In the genomic region with DNA sequence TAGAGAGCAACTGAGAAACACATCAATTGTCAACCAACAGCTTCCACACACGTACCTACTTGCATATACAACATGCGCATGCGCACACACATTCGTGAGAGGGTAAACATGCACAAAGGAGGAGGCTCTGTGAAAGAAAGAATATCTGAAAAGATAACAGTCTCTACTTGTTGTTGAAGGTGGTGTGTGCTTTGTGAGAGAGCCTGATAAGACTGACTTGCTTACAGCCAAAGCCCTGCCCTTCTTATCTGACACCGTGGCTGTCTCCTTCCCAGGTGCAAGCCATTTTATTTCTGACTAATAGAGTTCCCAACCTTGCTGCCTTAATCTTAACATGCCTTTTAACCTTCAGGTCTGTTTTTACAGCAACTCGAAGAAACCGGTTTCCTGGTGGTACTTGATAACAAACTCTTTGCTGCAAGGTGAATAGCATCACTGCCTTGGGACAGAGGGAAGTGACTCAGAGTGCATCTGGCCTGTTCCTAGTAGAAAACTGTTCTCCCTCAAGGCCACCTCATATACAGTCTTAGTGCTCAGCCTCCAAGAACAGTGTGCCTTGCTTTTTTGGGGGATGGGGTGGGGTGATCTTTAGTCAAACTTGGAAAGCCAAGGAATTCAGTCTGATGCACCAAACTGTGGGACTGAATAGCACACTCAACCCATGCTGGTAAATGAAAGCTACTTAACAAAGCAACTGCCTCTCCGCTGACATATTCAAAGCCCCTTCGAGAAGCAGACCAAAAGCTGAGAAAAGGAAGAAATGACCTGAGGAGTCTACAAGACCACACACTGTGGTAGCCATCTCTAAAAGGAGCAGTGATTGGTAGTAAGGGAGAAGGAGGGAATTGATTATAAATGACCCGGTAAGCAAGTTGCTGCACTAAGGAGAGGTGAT, we compare ENCODE assay signal across 9 mouse cellular contexts. TPM values are rescaled to one million over a fixed set of nuclear protein-coding genes. Genes with fewer than 3 reads are reported as not detected.
DNase-seq lines count a peak whose midpoint lies in the region; ATAC-seq and TF ChIP-seq lines count a peak whose summit lies in the region.
"Had no signal": no experiment of that assay in that cellular context is flagged by ENCODE, and none has a peak within 500 bp of the region (broad histone marks: within the 10 kb centered on the region; RNA-seq: fewer than 3 reads in every experiment).

No protein-coding gene starts in this region.

- no peak for DNase-seq in ES-E14 (ENCODE audit: low read depth, low spot score)
- peak; percentile 67 for DNase-seq in liver, embryonic 13.5 days
- no peak for DNase-seq in ovary, adult 18-20 months (ENCODE audit: low spot score)
- no peak for DNase-seq in cerebellum, adult 2 months
- no peak for DNase-seq in gastrocnemius, adult 2 months
- DNase-seq: heart, postnatal 4 days had no signal

- TF ChIP-seq CTCF in ES-Bruce4 (IDR thresholded peaks at IDR 0.05; ENCODE audit: low read depth, low read length) = no peak
- TF ChIP-seq CTCF in cerebellum, adult 2 months (IDR thresholded peaks at IDR 0.05; ENCODE audit: borderline replicate concordance, insufficient read depth, low read depth, low read length) = no peak
- no peak for TF ChIP-seq CTCF in gastrocnemius, adult 2 months (IDR thresholded peaks at IDR 0.05)

- H3K4me3 ChIP-seq in ES-Bruce4 (ENCODE audit: low read depth, low read length) = no peak overlapping the region
- H3K4me3 ChIP-seq in ES-E14 (ENCODE audit: insufficient read depth in 1 of 2, low read depth in 1 of 2, low read length in 2 of 2, poor library complexity in 1 of 2, severe bottlenecking in 1 of 2) = no peak overlapping the region
- H3K4me3 ChIP-seq in liver, embryonic 13.5 days (replicated peaks) = no peak overlapping the region
- no peak overlapping the region for H3K4me3 ChIP-seq in cerebellum, adult 2 months (replicated peaks; ENCODE audit: insufficient read depth, low read depth, low read length)
- no peak overlapping the region for H3K4me3 ChIP-seq in gastrocnemius, adult 2 months

- no peaks in the 10 kb centered on the region for H3K36me3 ChIP-seq in ES-Bruce4 (ENCODE audit: control insufficient read depth, insufficient read depth, low read length, poor library complexity, severe bottlenecking)
- H3K36me3 ChIP-seq in ES-E14 (ENCODE audit: control insufficient read depth, insufficient read depth, low read length, poor library complexity, severe bottlenecking) = no peaks in the 10 kb centered on the region
- no peaks in the 10 kb centered on the region for H3K36me3 ChIP-seq in liver, embryonic 13.5 days

- in situ Hi-C loops in ES-E14 (cut with MboI; ENCODE audit: low sequenced_read_pairs in 2 of 2, unreplicated experiment in 2 of 2) = no loop called here

- H3K27me3 ChIP-seq in ES-Bruce4 (ENCODE audit: control insufficient read depth, insufficient read depth, low read length, poor library complexity, severe bottlenecking) = no peaks in the 10 kb centered on the region
- no peaks in the 10 kb centered on the region for H3K27me3 ChIP-seq in liver, embryonic 13.5 days
- H3K27me3 ChIP-seq in cerebellum, adult 2 months (ENCODE audit: control insufficient read depth, insufficient read depth, low read length) = no peaks in the 10 kb centered on the region

- intact Hi-C loops in gastrocnemius, adult 2 months (cut with DNase I) = no loop called here

- H3K9me3 ChIP-seq in ES-Bruce4 (replicated peaks; ENCODE audit: control insufficient read depth, insufficient read depth, low read length, poor library complexity, severe bottlenecking) = peaks cover 4% of the 10 kb centered on the region; the same call in 1 of the 2 replicates
- H3K9me3 ChIP-seq in ES-E14 (ENCODE audit: control insufficient read depth, insufficient read depth, low read depth, low read length) = no peaks in the 10 kb centered on the region
- 0 out of 2 replicates have a peak, but pooled peaks cover 5% of the 10 kb centered on the region for H3K9me3 ChIP-seq in liver, embryonic 13.5 days (replicated peaks)

- H3K4me1 ChIP-seq in ES-Bruce4 (ENCODE audit: control insufficient read depth, insufficient read depth, low read length) = peaks cover 3% of the 10 kb centered on the region
- H3K4me1 ChIP-seq in ES-E14 (ENCODE audit: control insufficient read depth in 2 of 2, insufficient read depth in 2 of 2, low read length in 2 of 2, poor library complexity in 1 of 2) = peaks cover 4 to 20% of the 10 kb centered on the region in 2 experiments; a peak in 3 of 4 replicates
- peaks cover 66% of the 10 kb centered on the region for H3K4me1 ChIP-seq in liver, embryonic 13.5 days (replicated peaks)
- H3K4me1 ChIP-seq in cerebellum, adult 2 months (ENCODE audit: control insufficient read depth, insufficient read depth, low read length) = no peaks in the 10 kb centered on the region

- peak overlapping the region; percentile 37 for H3K27ac ChIP-seq in ES-Bruce4 (ENCODE audit: insufficient read depth, low read length)
- peak overlapping the region; percentile 7; the same call in 1 of the 2 replicates for H3K27ac ChIP-seq in ES-E14 (ENCODE audit: insufficient read depth, low read depth, low read length, poor library complexity, severe bottlenecking)
- peak overlapping the region; percentile 88 for H3K27ac ChIP-seq in liver, embryonic 13.5 days
- no peak overlapping the region for H3K27ac ChIP-seq in cerebellum, adult 2 months (ENCODE audit: insufficient read depth, low read length)
- H3K27ac ChIP-seq in gastrocnemius, adult 2 months = no peak overlapping the region

- TF ChIP-seq POLR2A in ES-Bruce4 (IDR thresholded peaks at IDR 0.05; ENCODE audit: insufficient read depth, low read length) = no peak
- TF ChIP-seq POLR2A in cerebellum, adult 2 months (IDR thresholded peaks at IDR 0.05; ENCODE audit: borderline replicate concordance, insufficient read depth, low read length) = no peak

- peak; percentile 62 for ATAC-seq in erythroid progenitor cell, adult 5-6 weeks (replicated peaks; ENCODE audit: low FRiP score, poor library complexity, severe bottlenecking)
- ATAC-seq in liver, embryonic 13.5 days (ENCODE audit: low read depth) = peak; percentile 88
- ATAC-seq: Patski had no signal

- TF ChIP-seq EP300 in ES-Bruce4 (IDR thresholded peaks at IDR 0.05; ENCODE audit: insufficient read depth, low read depth, low read length) = no peak

- 27% methylated on average over 10 of the region's 10 CpGs for WGBS in liver, embryonic 13.5 days (ENCODE audit: insufficient replicate concordance)
- 70% methylated on average over 10 of the region's 10 CpGs for WGBS in cerebellum, adult 2 months

- no peak overlapping the region for H3K9ac ChIP-seq in ES-Bruce4 (ENCODE audit: low read depth, poor library complexity, severe bottlenecking)
- H3K9ac ChIP-seq in ES-E14 (ENCODE audit: insufficient read depth, low read depth, low read length, poor library complexity, severe bottlenecking) = no peak overlapping the region
- no peak overlapping the region for H3K9ac ChIP-seq in liver, embryonic 13.5 days

- H3K4me2 ChIP-seq in liver, embryonic 13.5 days = peak overlapping the region; percentile 42; the same call in 1 of the 2 replicates

TF ChIP-seq in ES-E14, 5 proteins besides CTCF, POLR2A, EP300 and RAD21:
- no peak for TF ChIP-seq ZC3H11A (IDR thresholded peaks at IDR 0.05; ENCODE audit: borderline replicate concordance, low read depth, low read length)
- TF ChIP-seq ZNF384 (IDR thresholded peaks at IDR 0.05; ENCODE audit: low read depth, low read length) = no peak
- TF ChIP-seq HCFC1 (IDR thresholded peaks at IDR 0.05; ENCODE audit: borderline replicate concordance, insufficient read depth, low read length) = no peak
- TF ChIP-seq MAFK (IDR thresholded peaks at IDR 0.05; ENCODE audit: insufficient read depth, low read depth, low read length) = no peak
- TF ChIP-seq CHD2 (IDR thresholded peaks at IDR 0.05; ENCODE audit: low read depth, low read length) = no peak
TF ChIP-seq in ES-E14: peak in this region for 0.

RNA-seq across cellular contexts. Expression of a gene that starts 46.9 kb away (rescaled TPM):
- 135 and 141 TPM in 2 replicates for polyA plus RNA-seq in ES-Bruce4 (2011; ENCODE audit: insufficient read depth, insufficient read length, low read depth, missing spikeins)
- 74.5 and 85.3 TPM in 2 replicates for total RNA-seq in ES-E14 (2012; rRNA removed)
- 145 and 202 TPM in 2 replicates for total RNA-seq in erythroid progenitor cell, adult 5-6 weeks (2015; ENCODE audit: low replicate concordance)
- 119 and 123 TPM in 2 replicates for total RNA-seq in erythroid progenitor cell, adult 5-6 weeks (2017; ENCODE audit: low replicate concordance)
- polyA plus RNA-seq in liver, embryonic 13.5 days (2015; fragmentation: Nextera tagmentation; extraction: Ambion mirVana) = 41.7 and 52.2 TPM in 2 replicates
- polyA plus RNA-seq in cerebellum, adult 2 months (2012; rRNA removed) = 100 and 112 TPM in 2 replicates
- 10 to 100 TPM; 29.2 to 31.1 TPM for total RNA-seq in gastrocnemius, adult 2 months (2021)

Comparison
In these comparisons a context has a peak if more than half of its experiments do, and no peak if none do; other contexts are left out.
1. H3K27ac ChIP-seq: peak in ES-Bruce4 (single experiment), ES-E14 (single experiment) and liver, embryonic 13.5 days (single experiment); none in cerebellum, adult 2 months (single experiment) and gastrocnemius, adult 2 months (single experiment).